Mouse (Mus musculus) C2C12 (cell line): ENCODE results near the gene Pnpla3. TPM values are rescaled to one million over a fixed set of nuclear protein-coding genes. Genes with fewer than 3 reads are reported as not detected.

Experiments used
- H3K27me3 ChIP-seq: one replicate; pipeline ENCODE4 v1.6.1; 2011; ENCODE audit not compliant: control insufficient read depth, insufficient read depth, insufficient read length
- H3K36me3 ChIP-seq: one replicate; pipeline ENCODE4 v1.6.1; 2011; ENCODE audit not compliant: control insufficient read depth, insufficient read depth
- H3K4me3 ChIP-seq: one replicate; pipeline ENCODE4 v1.5.1; 2011; ENCODE audit warnings: mild to moderate bottlenecking, control low read depth; ENCODE audit not compliant: poor library complexity, insufficient read depth, severe bottlenecking
- H3K79me2 ChIP-seq: one replicate; pipeline ENCODE4 v1.6.1; 2011; ENCODE audit not compliant: control insufficient read depth, insufficient read depth
- H3K79me3 ChIP-seq: one replicate; pipeline ENCODE4 v1.6.1; 2011; ENCODE audit warnings: low read depth, control low read depth
- H3ac ChIP-seq: one replicate; pipeline ENCODE3; 2011; ENCODE audit warnings: low read depth; ENCODE audit not compliant: control insufficient read depth, insufficient read length
- CEBPB ChIP-seq: IDR thresholded peaks from one replicate; pipeline ENCODE4 v1.6.1; 2011; ENCODE audit warnings: low read depth, mild to moderate bottlenecking, control low read depth, moderate library complexity
- CTCF ChIP-seq: IDR thresholded peaks from one replicate; pipeline ENCODE4 v1.5.1; 2011; ENCODE audit not compliant: control insufficient read depth, insufficient read depth, insufficient read length
- FOSL1 ChIP-seq: IDR thresholded peaks from one replicate; pipeline ENCODE4 v1.8.0; 2011; ENCODE audit warnings: mild to moderate bottlenecking, low read length; ENCODE audit not compliant: poor library complexity, insufficient read depth, severe bottlenecking
- MAX ChIP-seq: IDR thresholded peaks from one replicate; pipeline ENCODE4 v1.6.1; 2011; ENCODE audit warnings: mild to moderate bottlenecking, control low read depth
- MYOD1 ChIP-seq: IDR thresholded peaks from one replicate; pipeline ENCODE4 v1.6.1; 2011; ENCODE audit warnings: low read depth; ENCODE audit not compliant: control insufficient read depth, insufficient read length
- MYOG ChIP-seq: IDR thresholded peaks from one replicate; pipeline ENCODE4 v1.6.1; 2011; ENCODE audit not compliant: control insufficient read depth, insufficient read length; ENCODE audit errors: extremely low read depth
- USF1 ChIP-seq: IDR thresholded peaks from one replicate; pipeline ENCODE4 v1.6.1; 2011; ENCODE audit warnings: low read depth, mild to moderate bottlenecking, control low read depth, moderate library complexity
- polyA plus RNA-seq: library from polyadenylated mRNA; unstranded; fragments of >200 nt; fragmentation: generic; extraction: Trizol; gene quantifications from one replicate; pipeline ENCODE4 v1.2.1, GENCODE M21; 2012; ENCODE audit warnings: missing spikeins

The Pnpla3 gene
- polyA plus RNA-seq, 1 experiment: not detected

DNA sequence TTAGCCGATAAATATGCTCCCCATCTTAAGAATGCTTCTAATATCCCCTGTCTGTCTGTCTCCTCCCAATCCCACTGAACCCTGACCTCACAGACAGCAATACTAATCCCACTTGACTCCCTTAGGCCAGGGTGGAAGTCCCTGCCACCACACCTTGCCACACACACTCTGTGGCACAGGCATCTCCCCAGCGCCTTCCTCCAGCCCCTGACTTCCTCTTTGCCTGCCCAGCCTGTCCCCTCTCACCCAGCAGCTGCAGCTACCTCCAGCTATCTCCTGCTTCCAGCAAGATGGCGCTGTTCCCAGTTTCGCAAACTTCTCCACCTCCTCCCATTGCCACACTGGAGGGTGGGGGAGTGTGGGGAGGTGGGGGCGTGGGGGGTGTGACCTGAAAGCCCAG lies 40.8 kb upstream of the Pnpla3 start:
- H3K4me3 ChIP-seq: no peak overlapping the region
- no peak overlapping the region for H3ac ChIP-seq
- H3K27me3 ChIP-seq: peaks cover 63% of the 10 kb centered on the region
- H3K79me3 ChIP-seq: no peaks in the 10 kb centered on the region
- no peak for TF ChIP-seq MYOD1
- TF ChIP-seq USF1: no peak
- no peak for TF ChIP-seq FOSL1
- TF ChIP-seq MAX: no peak
- TF ChIP-seq CEBPB: no peak
- TF ChIP-seq CTCF: no peak
- no peak for TF ChIP-seq MYOG
- no peaks in the 10 kb centered on the region for H3K79me2 ChIP-seq
- H3K36me3 ChIP-seq: no peaks in the 10 kb centered on the region

DNA sequence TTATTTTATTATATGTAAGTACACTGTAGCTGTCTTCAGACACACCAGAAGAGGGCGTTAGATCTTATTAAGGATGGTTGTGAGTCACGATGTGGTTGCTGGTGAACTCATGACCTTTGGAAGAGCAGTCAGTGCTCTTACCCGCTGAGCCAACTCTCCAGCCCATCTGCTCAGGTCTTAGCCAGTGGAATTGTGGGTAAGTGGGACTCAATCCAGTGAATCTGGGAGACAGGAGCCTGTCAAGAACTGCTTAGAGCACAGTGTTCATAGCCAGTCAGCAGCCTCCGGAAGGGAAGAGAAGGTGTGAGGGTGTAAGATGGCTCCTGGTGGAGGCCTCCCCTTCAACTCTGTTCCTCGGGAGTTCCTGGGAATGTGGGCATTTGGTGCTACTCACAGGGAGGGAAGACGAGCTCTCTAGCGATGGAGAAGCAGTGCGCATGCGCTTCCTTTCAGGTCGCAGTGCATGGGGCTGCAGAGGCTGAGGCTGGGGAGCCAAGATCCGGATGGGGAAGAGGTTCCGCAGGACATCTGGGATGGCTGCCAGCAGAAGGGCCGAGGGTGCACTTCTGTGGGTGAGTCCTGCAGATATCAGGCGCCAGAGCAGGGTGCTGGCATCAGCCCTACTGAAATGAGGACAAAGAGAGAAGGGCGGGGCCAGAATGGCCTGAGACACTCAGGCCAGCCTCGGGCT lies 36.4 kb upstream of the Pnpla3 start:
- Histone ChIP-seq H3K79me2 (no peaks in the 10 kb centered on the region), H3K79me3 (no peaks in the 10 kb centered on the region), H3K4me3 (no peak overlapping the region), H3K36me3 (no peaks in the 10 kb centered on the region), H3ac (no peak overlapping the region), H3K27me3 (peaks cover 31% of the 10 kb centered on the region)
- no peak for TF ChIP-seq CEBPB

DNA sequence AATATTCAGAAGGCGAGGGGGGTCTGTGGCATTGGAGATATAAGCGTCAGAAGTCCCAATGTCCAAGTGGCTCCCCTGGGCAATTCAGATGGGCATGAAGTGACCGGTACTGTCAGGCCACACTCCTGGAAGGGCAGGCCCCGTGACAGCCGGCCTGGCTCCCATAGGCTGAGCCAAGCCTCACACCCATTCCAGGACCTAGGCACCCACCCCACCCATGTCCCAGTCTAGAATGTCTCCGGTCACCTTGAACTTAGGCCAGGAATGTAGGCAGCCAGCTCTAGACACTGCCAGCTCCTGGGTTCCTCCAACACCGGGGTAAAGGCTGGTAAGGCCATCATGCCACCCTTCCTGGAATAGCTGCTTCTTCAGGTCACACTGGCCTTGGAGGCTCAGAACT lies 35.7 kb upstream of the Pnpla3 start:
- no peaks in the 10 kb centered on the region for H3K36me3 ChIP-seq
- H3K79me2 ChIP-seq: no peaks in the 10 kb centered on the region
- H3K79me3 ChIP-seq: no peaks in the 10 kb centered on the region
- no peak overlapping the region for H3ac ChIP-seq
- no peak for TF ChIP-seq USF1
- no peak for TF ChIP-seq MYOG
- TF ChIP-seq CTCF: no peak
- no peak for TF ChIP-seq FOSL1
- TF ChIP-seq MYOD1: no peak
- H3K27me3 ChIP-seq: peaks cover 31% of the 10 kb centered on the region
- no peak overlapping the region for H3K4me3 ChIP-seq

DNA sequence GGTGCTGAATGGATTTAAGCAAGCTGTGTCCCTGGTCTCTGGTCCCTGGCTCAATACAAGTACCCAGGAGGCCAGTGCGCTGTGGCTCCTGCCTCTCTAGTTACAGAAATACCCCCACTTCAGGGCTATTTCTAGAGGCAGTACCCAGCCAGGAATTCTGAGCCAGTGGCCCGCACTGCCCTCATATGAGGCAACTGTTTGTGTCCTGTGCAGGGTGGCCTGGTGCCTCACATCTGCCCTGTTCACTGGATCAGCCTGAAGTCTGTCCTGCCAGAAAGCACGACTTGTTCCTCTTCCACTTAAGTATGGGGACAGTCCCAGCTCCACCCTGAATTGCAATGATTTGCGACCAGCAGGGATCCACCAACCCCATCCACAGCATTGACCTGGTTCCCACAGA lies 34.2 kb upstream of the Pnpla3 start:
- TF ChIP-seq MYOG (no peak), CEBPB (no peak), MAX (no peak), USF1 (no peak), MYOD1 (no peak), CTCF (no peak), FOSL1 (no peak)
- peaks cover 26% of the 10 kb centered on the region for H3K27me3 ChIP-seq
- no peaks in the 10 kb centered on the region for H3K36me3 ChIP-seq
- no peaks in the 10 kb centered on the region for H3K79me2 ChIP-seq
- H3K79me3 ChIP-seq: no peaks in the 10 kb centered on the region
- no peak overlapping the region for H3ac ChIP-seq
- H3K4me3 ChIP-seq: no peak overlapping the region

DNA sequence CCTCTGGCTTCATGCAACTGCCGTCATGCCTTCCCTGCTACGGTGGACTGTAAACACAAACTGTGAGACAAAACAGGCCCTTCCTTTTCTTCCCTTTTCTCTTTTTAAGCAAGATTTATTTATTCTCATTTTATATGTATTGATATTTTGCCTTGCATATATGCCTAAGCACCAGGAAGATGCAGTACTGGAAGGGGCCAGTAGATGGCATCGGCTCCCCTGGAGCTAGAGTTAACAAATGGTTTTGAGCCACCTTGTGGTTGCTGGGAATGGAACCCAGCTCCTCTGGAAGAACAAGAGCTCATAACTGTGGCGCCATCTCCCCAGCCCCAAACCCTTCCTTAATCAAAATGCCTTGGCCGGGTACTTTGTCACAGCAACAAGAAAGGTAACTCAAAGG lies 32.2 kb upstream of the Pnpla3 start:
- Histone ChIP-seq H3K4me3 (no peak overlapping the region), H3K27me3 (peaks cover 41% of the 10 kb centered on the region), H3ac (no peak overlapping the region), H3K79me3 (no peaks in the 10 kb centered on the region), H3K79me2 (no peaks in the 10 kb centered on the region), H3K36me3 (no peaks in the 10 kb centered on the region)
- no peak for TF ChIP-seq MYOD1
- no peak for TF ChIP-seq MYOG
- TF ChIP-seq CTCF: no peak
- TF ChIP-seq CEBPB: no peak
- no peak for TF ChIP-seq FOSL1

DNA sequence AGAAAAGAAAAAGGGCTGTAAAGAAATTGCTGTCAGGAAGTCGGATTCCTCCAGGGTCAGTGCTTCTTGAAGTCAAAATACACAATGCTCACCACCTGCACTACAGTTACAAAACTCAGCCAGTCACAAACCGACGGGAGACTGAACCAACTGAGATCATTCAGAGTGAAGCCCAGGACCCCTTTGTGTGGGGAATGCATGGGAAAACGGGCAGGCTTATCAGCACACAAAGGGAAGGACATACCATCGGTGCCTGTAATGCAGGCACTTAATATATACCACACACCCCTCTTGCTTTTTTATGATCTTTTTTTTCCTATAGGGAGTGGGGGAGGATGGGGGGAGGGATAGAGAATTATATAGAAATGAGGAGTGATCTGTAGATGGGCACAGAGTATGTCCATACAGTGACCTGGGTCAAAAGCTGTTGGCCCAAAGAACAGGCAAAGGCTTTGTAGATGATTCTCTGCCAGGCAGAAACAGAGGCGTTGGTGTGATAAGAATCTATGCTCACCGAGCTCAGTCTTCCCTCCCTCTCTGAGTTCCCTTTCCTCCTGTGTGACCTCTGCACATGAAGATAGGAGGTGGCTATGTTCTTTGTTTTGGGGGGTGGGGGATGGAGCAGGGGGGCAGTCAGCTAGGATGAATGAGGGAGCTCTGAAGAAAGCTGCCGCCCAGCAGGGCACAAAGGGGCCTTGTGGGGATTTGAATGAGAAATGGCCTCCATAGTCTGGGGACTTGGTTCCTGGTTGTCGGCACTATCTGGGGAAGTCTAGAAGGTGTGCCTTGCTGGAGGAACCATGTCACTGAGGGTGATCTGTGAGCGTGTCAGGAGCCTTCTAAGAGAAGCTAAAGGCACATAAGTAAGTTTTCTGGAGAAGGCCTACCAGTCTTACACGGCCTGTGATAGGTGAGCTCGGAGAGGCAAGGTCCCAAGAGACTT lies 30.9 kb upstream of the Pnpla3 start:
- Histone ChIP-seq H3K4me3 (no peak overlapping the region), H3K27me3 (peaks cover 43% of the 10 kb centered on the region), H3ac (no peak overlapping the region), H3K79me2 (no peaks in the 10 kb centered on the region), H3K36me3 (no peaks in the 10 kb centered on the region), H3K79me3 (no peaks in the 10 kb centered on the region)
- TF ChIP-seq MAX: no peak
- no peak for TF ChIP-seq MYOD1
- TF ChIP-seq CEBPB: no peak
- TF ChIP-seq FOSL1: no peak
- TF ChIP-seq USF1: no peak
- TF ChIP-seq MYOG: no peak
- no peak for TF ChIP-seq CTCF
